Mouse (Mus musculus): ENCODE measurements around the gene Bdnf. TPM values are rescaled to one million over a fixed set of nuclear protein-coding genes. Genes with fewer than 3 reads are reported as not detected.
A peak's percentile ranks its signal among the peaks of the same experiment; 100 is the strongest.

Gene Bdnf
- polyA plus RNA-seq (2014; fragmentation: Nextera tagmentation; extraction: Ambion mirVana), result 1.6 and 2.1 TPM in 2 replicates

DNA sequence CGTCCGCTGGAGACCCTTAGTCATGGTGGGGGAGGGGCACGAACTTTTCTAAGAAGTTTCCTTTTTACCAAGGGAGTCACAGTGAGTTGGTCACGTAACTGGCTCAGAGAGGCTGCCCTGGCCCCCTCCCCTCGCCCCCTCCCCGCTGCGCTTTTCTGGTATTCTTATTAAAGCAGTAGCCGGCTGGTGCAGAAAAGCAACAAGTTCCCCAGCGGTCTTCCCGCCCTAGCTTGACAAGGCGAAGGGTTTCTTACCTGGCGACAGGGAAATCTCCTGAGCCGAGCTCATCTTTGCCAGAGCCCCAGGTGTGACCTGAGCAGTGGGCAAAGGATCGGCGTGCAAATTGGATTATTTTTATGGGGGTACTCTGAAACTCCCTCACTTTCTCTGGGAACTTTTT is at the start of gene Bdnf:
Gene Bdnf, plus strand, starts transcription at position 169 of the 400 bp plus-strand sequence.
- no peaks in the 10 kb centered on the region for H3K36me3 ChIP-seq (ENCODE audit: control insufficient read depth, insufficient read depth, low read length)
- H3K27me3 ChIP-seq (ENCODE audit: control insufficient read depth, insufficient read depth, low read length), result peaks cover 57% of the 10 kb centered on the region
- H3K9me3 ChIP-seq (replicated peaks; ENCODE audit: control insufficient read depth, low read length), result no peaks in the 10 kb centered on the region
- peak within 1 kb of the TSS; percentile 85 for H3K4me2 ChIP-seq
- no peak within 1 kb of the TSS for H3K9ac ChIP-seq (ENCODE audit: low read depth, low read length)
- H3K4me1 ChIP-seq (ENCODE audit: control insufficient read depth, insufficient read depth, low read length), result peaks cover 15% of the 10 kb centered on the region
- no peak within 1 kb of the TSS for H3K27ac ChIP-seq (ENCODE audit: low read depth, low read length)
- peak within 1 kb of the TSS; percentile 47 for H3K4me3 ChIP-seq (ENCODE audit: low read depth, low read length)
- no peak for ATAC-seq (replicated peaks; ENCODE audit: insufficient number of reproducible peaks, low FRiP score, low TSS enrichment)
- WGBS (ENCODE audit: insufficient replicate concordance), result 1% methylated on average over 15 of the region's 15 CpGs

DNA sequence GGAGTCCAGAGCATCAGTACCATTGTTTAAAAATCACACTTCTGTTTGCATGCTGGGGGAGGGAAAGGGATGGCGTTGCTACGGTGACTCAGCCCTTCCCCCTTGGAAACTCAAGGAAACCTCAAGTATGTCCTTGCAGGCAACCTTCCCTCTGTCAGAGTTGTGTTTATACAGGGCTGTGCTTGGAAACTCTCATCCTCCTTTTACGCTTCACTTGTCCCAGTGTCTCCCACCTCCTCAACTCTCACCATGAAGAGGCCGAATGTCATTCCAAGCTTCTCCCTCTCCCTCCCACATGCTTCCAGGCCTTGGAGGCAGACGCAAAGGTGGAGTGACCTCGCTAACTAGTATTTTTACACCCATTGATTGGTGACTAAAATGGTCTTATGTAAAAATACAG is 47.6 kb upstream of the Bdnf start:
- Histone ChIP-seq H3K27me3 (ENCODE audit: control insufficient read depth, insufficient read depth, low read length) (no peaks in the 10 kb centered on the region), H3K4me2 (no peak overlapping the region), H3K9ac (ENCODE audit: low read depth, low read length) (no peak overlapping the region), H3K27ac (ENCODE audit: low read depth, low read length) (no peak overlapping the region), H3K9me3 (replicated peaks; ENCODE audit: control insufficient read depth, low read length) (no peaks in the 10 kb centered on the region), H3K36me3 (ENCODE audit: control insufficient read depth, insufficient read depth, low read length) (no peaks in the 10 kb centered on the region), H3K4me3 (ENCODE audit: low read depth, low read length) (no peak overlapping the region), H3K4me1 (ENCODE audit: control insufficient read depth, insufficient read depth, low read length) (no peaks in the 10 kb centered on the region)
- 64% methylated on average over 6 of the region's 6 CpGs for WGBS (ENCODE audit: insufficient replicate concordance)
- no peak for ATAC-seq (replicated peaks; ENCODE audit: insufficient number of reproducible peaks, low FRiP score, low TSS enrichment)

DNA sequence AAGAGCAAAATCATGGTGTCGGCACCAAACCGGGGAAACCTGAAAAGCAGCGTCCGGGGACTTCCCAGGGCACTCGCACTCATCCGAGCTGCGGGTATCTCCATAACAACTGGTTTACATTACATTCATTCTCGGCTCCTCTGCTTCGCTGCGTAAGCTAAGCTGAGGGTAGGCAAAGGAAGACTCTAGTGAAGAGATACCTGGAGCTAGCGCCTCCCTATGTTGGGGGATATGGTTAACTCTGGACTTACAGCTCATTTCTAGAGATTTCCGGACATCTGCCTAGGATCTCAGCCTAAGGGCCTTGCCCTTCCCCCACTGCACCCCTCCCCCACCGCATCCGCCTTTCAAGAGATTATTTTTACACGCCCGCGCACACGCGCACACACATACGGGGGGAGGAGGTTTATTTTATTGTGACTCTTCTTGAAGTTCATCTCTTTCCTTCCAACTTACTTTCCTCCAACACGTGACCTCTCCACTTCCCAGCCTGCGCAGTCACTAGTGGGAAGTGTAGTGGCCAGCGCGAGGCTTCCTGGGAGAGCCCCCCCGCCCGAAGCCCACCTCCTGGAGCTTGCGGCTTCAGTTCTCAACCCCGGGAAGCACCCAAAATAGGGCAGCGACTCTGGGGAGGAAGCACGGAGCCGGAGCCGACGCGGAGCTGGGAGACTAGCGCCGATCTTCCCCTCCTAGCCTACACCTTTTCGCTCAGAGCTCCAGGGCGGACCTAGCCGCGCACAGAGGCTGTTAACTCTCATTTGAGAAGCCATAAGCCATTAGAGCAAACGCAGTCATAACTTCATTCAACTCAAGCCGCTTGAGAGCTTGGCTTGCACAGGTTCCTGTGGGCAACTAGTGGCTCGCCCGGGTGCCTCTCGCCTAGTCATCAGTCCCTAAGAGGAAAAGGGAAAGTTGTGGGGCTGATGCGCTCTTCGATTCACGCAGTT is 718 bp upstream of the Bdnf start:
- under 1% methylated on average over 48 of the region's 48 CpGs for WGBS (ENCODE audit: insufficient replicate concordance)
- Histone ChIP-seq H3K27me3 (ENCODE audit: control insufficient read depth, insufficient read depth, low read length) (peaks cover 57% of the 10 kb centered on the region), H3K4me3 (ENCODE audit: low read depth, low read length) (peak overlapping the region; percentile 47), H3K9ac (ENCODE audit: low read depth, low read length) (no peak overlapping the region), H3K9me3 (replicated peaks; ENCODE audit: control insufficient read depth, low read length) (no peaks in the 10 kb centered on the region), H3K4me2 (peak overlapping the region; percentile 85), H3K4me1 (ENCODE audit: control insufficient read depth, insufficient read depth, low read length) (peaks cover 15% of the 10 kb centered on the region), H3K36me3 (ENCODE audit: control insufficient read depth, insufficient read depth, low read length) (no peaks in the 10 kb centered on the region), H3K27ac (ENCODE audit: low read depth, low read length) (no peak overlapping the region)
- no peak for ATAC-seq (replicated peaks; ENCODE audit: insufficient number of reproducible peaks, low FRiP score, low TSS enrichment)

DNA sequence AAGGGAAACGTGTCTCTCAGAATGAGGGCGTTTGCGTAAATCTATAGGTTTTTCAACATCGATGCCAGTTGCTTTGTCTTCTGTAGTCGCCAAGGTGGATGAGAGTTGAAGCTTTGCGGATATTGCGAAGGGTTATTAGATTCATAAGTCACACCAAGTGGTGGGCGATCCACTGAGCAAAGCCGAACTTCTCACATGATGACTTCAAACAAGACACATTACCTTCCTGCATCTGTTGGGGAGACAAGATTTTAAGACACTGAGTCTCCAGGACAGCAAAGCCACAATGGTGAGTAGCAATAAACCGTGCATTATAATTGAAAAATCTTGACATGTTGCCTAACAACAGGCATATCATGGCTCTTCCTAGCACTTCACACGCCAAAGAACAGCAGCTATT is 551 bp downstream of the Bdnf start:
- Histone ChIP-seq H3K9ac (ENCODE audit: low read depth, low read length) (no peak overlapping the region), H3K4me3 (ENCODE audit: low read depth, low read length) (no peak overlapping the region), H3K27ac (ENCODE audit: low read depth, low read length) (no peak overlapping the region), H3K4me1 (ENCODE audit: control insufficient read depth, insufficient read depth, low read length) (peaks cover 15% of the 10 kb centered on the region), H3K9me3 (replicated peaks; ENCODE audit: control insufficient read depth, low read length) (no peaks in the 10 kb centered on the region), H3K36me3 (ENCODE audit: control insufficient read depth, insufficient read depth, low read length) (no peaks in the 10 kb centered on the region), H3K4me2 (no peak overlapping the region), H3K27me3 (ENCODE audit: control insufficient read depth, insufficient read depth, low read length) (peaks cover 57% of the 10 kb centered on the region)
- WGBS (ENCODE audit: insufficient replicate concordance), result 10% methylated on average over 11 of the region's 11 CpGs
- ATAC-seq (replicated peaks; ENCODE audit: insufficient number of reproducible peaks, low FRiP score, low TSS enrichment), result no peak

DNA sequence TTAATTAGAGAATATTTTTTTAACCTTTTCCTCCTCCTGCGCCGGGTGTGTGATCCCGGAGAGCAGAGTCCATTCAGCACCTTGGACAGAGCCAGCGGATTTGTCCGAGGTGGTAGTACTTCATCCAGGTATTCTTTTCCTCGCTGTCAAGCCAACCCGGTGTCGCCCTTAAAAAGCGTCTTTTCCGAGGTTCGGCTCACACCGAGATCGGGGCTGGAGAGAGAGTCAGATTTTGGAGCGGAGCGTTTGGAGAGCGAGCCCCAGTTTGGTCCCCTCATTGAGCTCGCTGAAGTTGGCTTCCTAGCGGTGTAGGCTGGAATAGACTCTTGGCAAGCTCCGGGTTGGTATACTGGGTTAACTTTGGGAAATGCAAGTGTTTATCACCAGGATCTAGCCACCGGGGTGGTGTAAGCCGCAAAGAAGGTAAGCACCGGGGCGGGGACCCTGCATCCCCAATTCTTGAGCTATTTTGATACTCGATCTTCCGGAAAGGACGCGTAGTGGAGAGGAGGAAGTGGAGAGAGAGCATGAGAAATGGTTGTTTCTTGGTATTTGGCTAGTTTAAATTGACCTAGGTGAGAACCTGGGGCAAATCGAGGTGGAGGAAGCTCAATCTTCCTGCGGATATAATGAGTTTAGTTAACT is 1.6 kb downstream of the Bdnf start:
- H3K9ac ChIP-seq (ENCODE audit: low read depth, low read length), result no peak overlapping the region
- H3K4me2 ChIP-seq, result peak overlapping the region; percentile 50
- 1% methylated on average over 29 of the region's 29 CpGs for WGBS (ENCODE audit: insufficient replicate concordance)
- no peaks in the 10 kb centered on the region for H3K36me3 ChIP-seq (ENCODE audit: control insufficient read depth, insufficient read depth, low read length)
- no peaks in the 10 kb centered on the region for H3K9me3 ChIP-seq (replicated peaks; ENCODE audit: control insufficient read depth, low read length)
- H3K27me3 ChIP-seq (ENCODE audit: control insufficient read depth, insufficient read depth, low read length), result peaks cover 57% of the 10 kb centered on the region
- no peak overlapping the region for H3K27ac ChIP-seq (ENCODE audit: low read depth, low read length)
- H3K4me1 ChIP-seq (ENCODE audit: control insufficient read depth, insufficient read depth, low read length), result peaks cover 15% of the 10 kb centered on the region
- H3K4me3 ChIP-seq (ENCODE audit: low read depth, low read length), result peak overlapping the region; percentile 14; the same call in 1 of the 2 replicates
- ATAC-seq (replicated peaks; ENCODE audit: insufficient number of reproducible peaks, low FRiP score, low TSS enrichment), result no peak

DNA sequence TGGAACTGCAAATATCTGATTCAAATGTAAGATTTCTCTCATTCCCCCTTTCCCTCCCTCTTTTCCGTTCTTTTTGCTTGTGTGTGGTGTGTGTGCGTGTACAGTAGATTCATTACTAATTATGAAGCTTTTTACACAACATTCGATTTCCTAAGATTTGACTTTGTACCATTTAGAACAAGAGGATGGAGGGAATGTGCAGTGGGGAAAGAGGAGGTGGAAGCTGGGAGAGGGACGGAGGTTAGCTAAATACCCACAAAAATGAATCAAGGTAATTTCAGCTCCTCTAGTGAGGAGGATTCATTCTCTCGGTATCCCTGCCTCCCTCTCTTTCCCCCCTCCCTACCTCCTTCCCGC is 2.1 kb downstream of the Bdnf start:
- H3K9me3 ChIP-seq (replicated peaks; ENCODE audit: control insufficient read depth, low read length), result no peaks in the 10 kb centered on the region
- peaks cover 57% of the 10 kb centered on the region for H3K27me3 ChIP-seq (ENCODE audit: control insufficient read depth, insufficient read depth, low read length)
- peak overlapping the region; percentile 16; the same call in 1 of the 2 replicates for H3K4me2 ChIP-seq
- H3K9ac ChIP-seq (ENCODE audit: low read depth, low read length), result no peak overlapping the region
- no peak for ATAC-seq (replicated peaks; ENCODE audit: insufficient number of reproducible peaks, low FRiP score, low TSS enrichment)
- H3K4me3 ChIP-seq (ENCODE audit: low read depth, low read length), result no peak overlapping the region
- peaks cover 15% of the 10 kb centered on the region for H3K4me1 ChIP-seq (ENCODE audit: control insufficient read depth, insufficient read depth, low read length)
- H3K36me3 ChIP-seq (ENCODE audit: control insufficient read depth, insufficient read depth, low read length), result no peaks in the 10 kb centered on the region
- H3K27ac ChIP-seq (ENCODE audit: low read depth, low read length), result no peak overlapping the region
- 0% methylated on average over 5 of the region's 6 CpGs for WGBS (ENCODE audit: insufficient replicate concordance)

DNA sequence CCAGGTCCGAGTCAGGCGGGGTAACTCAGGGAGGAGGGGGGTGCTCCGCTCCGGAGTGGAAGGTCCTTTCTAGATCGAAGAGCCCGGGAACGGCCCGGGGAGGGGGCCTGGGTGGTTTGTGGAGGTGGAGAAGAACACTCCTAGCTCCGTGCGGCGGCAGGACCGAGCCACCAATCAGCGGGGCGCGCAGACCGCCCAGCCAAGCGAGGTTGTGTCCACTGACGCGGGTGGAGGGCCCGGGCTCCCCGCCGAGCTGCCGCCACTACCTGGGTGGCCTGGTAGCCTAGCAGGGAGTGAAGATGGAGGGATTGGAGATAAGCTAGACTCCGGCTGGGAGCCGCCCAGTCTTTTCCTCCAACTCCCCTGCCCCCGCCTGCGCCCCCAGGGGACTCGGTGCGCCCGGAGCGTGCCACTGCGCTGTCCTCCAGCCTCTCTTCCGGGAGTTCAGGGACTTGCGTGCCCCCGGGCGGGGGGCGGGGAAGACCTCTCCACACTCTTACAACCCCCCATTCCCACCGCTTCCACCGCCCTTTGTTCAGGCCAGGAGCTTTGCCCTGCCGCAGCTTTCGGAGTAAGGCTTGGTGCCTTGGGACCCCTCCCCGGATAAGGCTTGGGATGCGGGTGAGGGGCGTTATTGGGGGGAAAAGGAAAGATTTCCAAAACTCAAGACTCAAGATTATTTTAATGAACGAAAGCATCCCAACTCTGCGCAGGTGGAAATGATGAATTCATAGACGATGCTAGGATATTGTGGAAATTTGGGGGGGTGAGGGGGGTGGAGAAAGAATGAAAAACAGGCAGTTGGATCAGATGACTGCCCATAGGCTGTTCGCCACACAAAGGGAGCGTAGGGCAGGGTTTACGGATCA is 3.0 kb downstream of the Bdnf start:
- WGBS (ENCODE audit: insufficient replicate concordance), result under 1% methylated on average over 46 of the region's 50 CpGs
- peak overlapping the region; percentile 92 for H3K4me2 ChIP-seq

DNA sequence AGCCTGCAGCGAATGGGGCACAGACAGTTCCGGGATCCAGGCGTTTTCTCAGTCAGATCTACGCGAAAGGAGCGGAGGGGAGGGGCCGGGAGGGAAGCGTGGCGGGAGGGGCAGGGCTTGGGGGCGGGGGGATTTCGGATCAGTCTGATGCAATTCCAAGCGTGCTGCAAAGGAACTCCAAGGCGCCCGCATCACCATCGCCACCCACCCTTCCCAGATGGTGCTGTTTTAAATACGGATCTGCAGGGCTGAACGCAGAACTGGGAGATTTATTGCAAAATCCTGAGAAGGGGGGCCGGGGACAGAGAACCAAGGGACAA is 3.5 kb downstream of the Bdnf start:
- H3K4me3 ChIP-seq (ENCODE audit: low read depth, low read length), result peak overlapping the region; percentile 55
- no peak overlapping the region for H3K27ac ChIP-seq (ENCODE audit: low read depth, low read length)
- H3K9ac ChIP-seq (ENCODE audit: low read depth, low read length), result no peak overlapping the region
- no peaks in the 10 kb centered on the region for H3K9me3 ChIP-seq (replicated peaks; ENCODE audit: control insufficient read depth, low read length)
- peaks cover 50% of the 10 kb centered on the region for H3K27me3 ChIP-seq (ENCODE audit: control insufficient read depth, insufficient read depth, low read length)
- peak overlapping the region; percentile 92 for H3K4me2 ChIP-seq
- H3K4me1 ChIP-seq (ENCODE audit: control insufficient read depth, insufficient read depth, low read length), result peaks cover 15% of the 10 kb centered on the region
- no peaks in the 10 kb centered on the region for H3K36me3 ChIP-seq (ENCODE audit: control insufficient read depth, insufficient read depth, low read length)
- WGBS (ENCODE audit: insufficient replicate concordance), result 0% methylated on average over 18 of the region's 18 CpGs
- no peak for ATAC-seq (replicated peaks; ENCODE audit: insufficient number of reproducible peaks, low FRiP score, low TSS enrichment)

More for the DNA sequence above, 3.0 kb downstream of the Bdnf start:
- peak; percentile 45; the same call in 1 of the 2 replicates for ATAC-seq (replicated peaks; ENCODE audit: insufficient number of reproducible peaks, low FRiP score, low TSS enrichment)
- Histone ChIP-seq H3K4me3 (ENCODE audit: low read depth, low read length) (peak overlapping the region; percentile 55), H3K27me3 (ENCODE audit: control insufficient read depth, insufficient read depth, low read length) (peaks cover 56% of the 10 kb centered on the region), H3K9ac (ENCODE audit: low read depth, low read length) (peak overlapping the region; percentile 28; the same call in 1 of the 2 replicates), H3K27ac (ENCODE audit: low read depth, low read length) (no peak overlapping the region), H3K36me3 (ENCODE audit: control insufficient read depth, insufficient read depth, low read length) (no peaks in the 10 kb centered on the region), H3K4me1 (ENCODE audit: control insufficient read depth, insufficient read depth, low read length) (peaks cover 15% of the 10 kb centered on the region), H3K9me3 (replicated peaks; ENCODE audit: control insufficient read depth, low read length) (no peaks in the 10 kb centered on the region)
